Mouse (Mus musculus): Measurements from ENCODE around the gene Myh3. TPM values are rescaled to one million over a fixed set of nuclear protein-coding genes. Genes with fewer than 3 reads are reported as not detected.

Myh3 gene
- 4.4 and 4.7 TPM in 2 replicates for polyA plus RNA-seq (2014; fragmentation: Nextera tagmentation; extraction: Ambion mirVana)

GRCm38 (mm10) chr11:67078000-67078399 lies at the start of gene Myh3:
Myh3 (plus strand) TSS chr11:67078300.
- WGBS, result 89% methylated on average over 5 of the region's 5 CpGs
- Histone ChIP-seq H3K36me3 (ENCODE audit: control insufficient read depth, insufficient read depth, low read length) (no peaks in the 10 kb centered on the region), H3K4me2 (ENCODE audit: low read depth, severe bottlenecking) (no peak within 1 kb of the TSS), H3K27me3 (ENCODE audit: control insufficient read depth, insufficient read depth, low read length) (no peaks in the 10 kb centered on the region), H3K9me3 (ENCODE audit: control insufficient read depth, low read length) (no peaks in the 10 kb centered on the region), H3K4me3 (ENCODE audit: low read depth, low read length) (no peak within 1 kb of the TSS), H3K9ac (ENCODE audit: low read length) (no peak within 1 kb of the TSS), H3K27ac (replicated peaks; ENCODE audit: low read depth, low read length) (no peak within 1 kb of the TSS), H3K4me1 (ENCODE audit: control insufficient read depth, insufficient read depth, low read length) (no peaks in the 10 kb centered on the region)
- no peak for DNase-seq (ENCODE audit: low spot score)
- ATAC-seq (ENCODE audit: insufficient number of reproducible peaks, low FRiP score, low TSS enrichment, low read depth), result no peak

- Histone ChIP-seq H3K9me3 (ENCODE audit: control insufficient read depth, low read length) (no peaks in the 10 kb centered on the region), H3K36me3 (ENCODE audit: control insufficient read depth, insufficient read depth, low read length) (no peaks in the 10 kb centered on the region), H3K4me3 (ENCODE audit: low read depth, low read length) (no peak overlapping the region), H3K4me1 (ENCODE audit: control insufficient read depth, insufficient read depth, low read length) (no peaks in the 10 kb centered on the region), H3K9ac (ENCODE audit: low read length) (no peak overlapping the region), H3K27ac (replicated peaks; ENCODE audit: low read depth, low read length) (no peak overlapping the region), H3K27me3 (ENCODE audit: control insufficient read depth, insufficient read depth, low read length) (no peaks in the 10 kb centered on the region), H3K4me2 (ENCODE audit: low read depth, severe bottlenecking) (no peak overlapping the region)
- ATAC-seq (ENCODE audit: insufficient number of reproducible peaks, low FRiP score, low TSS enrichment, low read depth) (no peak), DNase-seq (ENCODE audit: low spot score) (no peak)
- 55% methylated on average over 16 of the region's 16 CpGs for WGBS
Measured at GRCm38 (mm10) chr11:67030904-67031602, 47.0 kb upstream of the Myh3 start.

- 65% methylated on average over 2 of the region's 2 CpGs for WGBS
- no peak for DNase-seq (ENCODE audit: low spot score)
- Histone ChIP-seq H3K9me3 (ENCODE audit: control insufficient read depth, low read length) (no peaks in the 10 kb centered on the region), H3K36me3 (ENCODE audit: control insufficient read depth, insufficient read depth, low read length) (no peaks in the 10 kb centered on the region), H3K4me2 (ENCODE audit: low read depth, severe bottlenecking) (no peak overlapping the region), H3K27me3 (ENCODE audit: control insufficient read depth, insufficient read depth, low read length) (no peaks in the 10 kb centered on the region), H3K4me3 (ENCODE audit: low read depth, low read length) (no peak overlapping the region), H3K9ac (ENCODE audit: low read length) (no peak overlapping the region), H3K4me1 (ENCODE audit: control insufficient read depth, insufficient read depth, low read length) (no peaks in the 10 kb centered on the region), H3K27ac (replicated peaks; ENCODE audit: low read depth, low read length) (no peak overlapping the region)
- no peak for ATAC-seq (ENCODE audit: insufficient number of reproducible peaks, low FRiP score, low TSS enrichment, low read depth)
Measured at GRCm38 (mm10) chr11:67031603-67031915, 46.5 kb upstream of the Myh3 start.

GRCm38 (mm10) chr11:67034775-67035485 lies 43.2 kb upstream of the Myh3 start:
- WGBS, result 86% methylated on average over 4 of the region's 4 CpGs
- Histone ChIP-seq H3K4me2 (ENCODE audit: low read depth, severe bottlenecking) (no peak overlapping the region), H3K4me1 (ENCODE audit: control insufficient read depth, insufficient read depth, low read length) (no peaks in the 10 kb centered on the region), H3K27ac (replicated peaks; ENCODE audit: low read depth, low read length) (no peak overlapping the region), H3K9ac (ENCODE audit: low read length) (no peak overlapping the region), H3K9me3 (ENCODE audit: control insufficient read depth, low read length) (no peaks in the 10 kb centered on the region), H3K27me3 (ENCODE audit: control insufficient read depth, insufficient read depth, low read length) (no peaks in the 10 kb centered on the region), H3K4me3 (ENCODE audit: low read depth, low read length) (no peak overlapping the region), H3K36me3 (ENCODE audit: control insufficient read depth, insufficient read depth, low read length) (peaks cover 2% of the 10 kb centered on the region; the same call in 1 of the 2 replicates)
- DNase-seq (ENCODE audit: low spot score), result no peak
- ATAC-seq (ENCODE audit: insufficient number of reproducible peaks, low FRiP score, low TSS enrichment, low read depth), result no peak

GRCm38 (mm10) chr11:67036229-67036628 lies 41.9 kb upstream of the Myh3 start:
- no peaks in the 10 kb centered on the region for H3K27me3 ChIP-seq (ENCODE audit: control insufficient read depth, insufficient read depth, low read length)
- ATAC-seq (ENCODE audit: insufficient number of reproducible peaks, low FRiP score, low TSS enrichment, low read depth) (no peak), DNase-seq (ENCODE audit: low spot score) (no peak)
- no peak overlapping the region for H3K9ac ChIP-seq (ENCODE audit: low read length)
- H3K27ac ChIP-seq (replicated peaks; ENCODE audit: low read depth, low read length), result no peak overlapping the region
- no peak overlapping the region for H3K4me2 ChIP-seq (ENCODE audit: low read depth, severe bottlenecking)
- H3K36me3 ChIP-seq (ENCODE audit: control insufficient read depth, insufficient read depth, low read length), result peaks cover 9% of the 10 kb centered on the region; the same call in 1 of the 2 replicates
- no peaks in the 10 kb centered on the region for H3K4me1 ChIP-seq (ENCODE audit: control insufficient read depth, insufficient read depth, low read length)
- WGBS, result 91% methylated on average over 6 of the region's 6 CpGs
- H3K9me3 ChIP-seq (ENCODE audit: control insufficient read depth, low read length), result no peaks in the 10 kb centered on the region
- H3K4me3 ChIP-seq (ENCODE audit: low read depth, low read length), result no peak overlapping the region

- Histone ChIP-seq H3K9ac (ENCODE audit: low read length) (no peak overlapping the region), H3K27ac (replicated peaks; ENCODE audit: low read depth, low read length) (no peak overlapping the region), H3K4me2 (ENCODE audit: low read depth, severe bottlenecking) (no peak overlapping the region), H3K9me3 (ENCODE audit: control insufficient read depth, low read length) (no peaks in the 10 kb centered on the region), H3K36me3 (ENCODE audit: control insufficient read depth, insufficient read depth, low read length) (peaks cover 9% of the 10 kb centered on the region; the same call in 1 of the 2 replicates), H3K27me3 (ENCODE audit: control insufficient read depth, insufficient read depth, low read length) (no peaks in the 10 kb centered on the region), H3K4me1 (ENCODE audit: control insufficient read depth, insufficient read depth, low read length) (no peaks in the 10 kb centered on the region), H3K4me3 (ENCODE audit: low read depth, low read length) (no peak overlapping the region)
- ATAC-seq (ENCODE audit: insufficient number of reproducible peaks, low FRiP score, low TSS enrichment, low read depth) (no peak), DNase-seq (ENCODE audit: low spot score) (no peak)
- WGBS, result 95% methylated on average over 9 of the region's 9 CpGs
Measured at GRCm38 (mm10) chr11:67036892-67037291, 41.2 kb upstream of the Myh3 start.

GRCm38 (mm10) chr11:67039799-67040198 lies 38.3 kb upstream of the Myh3 start:
- Histone ChIP-seq H3K4me3 (ENCODE audit: low read depth, low read length) (no peak overlapping the region), H3K27ac (replicated peaks; ENCODE audit: low read depth, low read length) (no peak overlapping the region), H3K9ac (ENCODE audit: low read length) (no peak overlapping the region), H3K4me1 (ENCODE audit: control insufficient read depth, insufficient read depth, low read length) (no peaks in the 10 kb centered on the region), H3K9me3 (ENCODE audit: control insufficient read depth, low read length) (no peaks in the 10 kb centered on the region), H3K27me3 (ENCODE audit: control insufficient read depth, insufficient read depth, low read length) (no peaks in the 10 kb centered on the region), H3K36me3 (ENCODE audit: control insufficient read depth, insufficient read depth, low read length) (peaks cover 9% of the 10 kb centered on the region; the same call in 1 of the 2 replicates), H3K4me2 (ENCODE audit: low read depth, severe bottlenecking) (no peak overlapping the region)
- 93% methylated on average over 3 of the region's 3 CpGs for WGBS
- DNase-seq (ENCODE audit: low spot score), result no peak
- no peak for ATAC-seq (ENCODE audit: insufficient number of reproducible peaks, low FRiP score, low TSS enrichment, low read depth)

GRCm38 (mm10) chr11:67040483-67040882 lies 37.6 kb upstream of the Myh3 start:
- no peaks in the 10 kb centered on the region for H3K27me3 ChIP-seq (ENCODE audit: control insufficient read depth, insufficient read depth, low read length)
- ATAC-seq (ENCODE audit: insufficient number of reproducible peaks, low FRiP score, low TSS enrichment, low read depth), result no peak
- DNase-seq (ENCODE audit: low spot score), result no peak
- no peak overlapping the region for H3K4me3 ChIP-seq (ENCODE audit: low read depth, low read length)
- H3K4me2 ChIP-seq (ENCODE audit: low read depth, severe bottlenecking), result no peak overlapping the region
- H3K4me1 ChIP-seq (ENCODE audit: control insufficient read depth, insufficient read depth, low read length), result no peaks in the 10 kb centered on the region
- H3K27ac ChIP-seq (replicated peaks; ENCODE audit: low read depth, low read length), result no peak overlapping the region
- no peaks in the 10 kb centered on the region for H3K9me3 ChIP-seq (ENCODE audit: control insufficient read depth, low read length)
- H3K9ac ChIP-seq (ENCODE audit: low read length), result no peak overlapping the region
- WGBS, result 95% methylated on average over 6 of the region's 6 CpGs
- H3K36me3 ChIP-seq (ENCODE audit: control insufficient read depth, insufficient read depth, low read length), result peaks cover 9% of the 10 kb centered on the region; the same call in 1 of the 2 replicates
